Mouse (Mus musculus) lung, postnatal 0 days (tissue): Measurements from ENCODE around the gene Pmel. TPM values are rescaled to one million over a fixed set of nuclear protein-coding genes. Genes with fewer than 3 reads are reported as not detected.
"Not testable (repeated sequence)": the region's sequence is repeated elsewhere in the genome, so short reads cannot be mapped to it uniquely, and the experiment has no call there.

Experiments
- ATAC-seq: fragments of 200-750 bp; cut with Nextera tagmentation; 2 replicates; pipeline ENCODE4 v1.8.0; 2017; ENCODE audit warnings: moderate library complexity
- DNase-seq: peaks from one replicate; pipeline ENCODE4 v3.0.0-alpha.2; 2016; ENCODE audit warnings: low spot score
- H3K27ac ChIP-seq: fragments of 300-500 bp; sonication (generic); 2 replicates; pipeline ENCODE4 v1.5.1; 2014; ENCODE audit warnings: antibody characterized with exemption, mild to moderate bottlenecking, low read length, mixed read lengths
- H3K27me3 ChIP-seq: fragments of 300-500 bp; sonication (generic); replicated peaks from 2 replicates; pipeline ENCODE4 v1.6.1; 2014; ENCODE audit warnings: low read length, mixed read lengths; ENCODE audit not compliant: insufficient read depth
- H3K36me3 ChIP-seq: fragments of 300-500 bp; sonication (generic); 2 replicates; pipeline ENCODE4 v1.6.1; 2014; ENCODE audit warnings: low read length, mixed read lengths; ENCODE audit not compliant: insufficient read depth
- H3K4me1 ChIP-seq: fragments of 300-500 bp; sonication (generic); 2 replicates; pipeline ENCODE4 v1.6.1; 2014; ENCODE audit warnings: antibody characterized with exemption, low read depth, low read length, mixed read lengths; ENCODE audit not compliant: insufficient read depth
- H3K4me2 ChIP-seq: fragments of 300-500 bp; sonication (generic); replicated peaks from 2 replicates; pipeline ENCODE4 v1.6.1; 2014; ENCODE audit warnings: low read depth, mild to moderate bottlenecking, low read length, moderate library complexity, mixed read lengths
- H3K4me3 ChIP-seq: fragments of 300-500 bp; sonication (generic); 2 replicates; pipeline ENCODE4 v1.5.1; 2014; ENCODE audit warnings: low read depth, low read length
- H3K9ac ChIP-seq: fragments of 300-500 bp; sonication (generic); replicated peaks from 2 replicates; pipeline ENCODE4 v1.6.1; 2014; ENCODE audit warnings: low read depth, mild to moderate bottlenecking
- H3K9me3 ChIP-seq: fragments of 300-500 bp; sonication (generic); 2 replicates; pipeline ENCODE4 v1.6.1; 2016; ENCODE audit warnings: low read length, mixed read lengths
- CTCF ChIP-seq: IDR thresholded peaks from 2 replicates; pipeline ENCODE4 v1.5.1; 2016; ENCODE audit warnings: antibody characterized with exemption, mild to moderate bottlenecking
- EP300 ChIP-seq: IDR thresholded peaks from 2 replicates; pipeline ENCODE4 v1.6.1; 2016; ENCODE audit warnings: antibody characterized with exemption, mild to moderate bottlenecking, control low read depth
- WGBS: fragments of 180-500 bp; shearing (Covaris S2); extraction: QIAGEN DNeasy Blood & Tissue Kit; methylation state at CpG from one replicate; pipeline ENCODE4 v1.1.7; 2014; 5-methylcytosine and 5-hydroxymethylcytosine counted together
- polyA plus RNA-seq: library from polyadenylated mRNA; unstranded; fragments of >200 nt; fragmentation: Nextera tagmentation; extraction: Ambion mirVana; gene quantifications from 2 replicates; pipeline ENCODE4 v1.2.1, GENCODE M21; 2015

Pmel gene
- polyA plus RNA-seq, 1 experiment from 2014 or later = 1.4 TPM

- ATAC-seq (no peak), DNase-seq (no peak)
- 0 out of 2 replicates have a peak, but pooled peaks cover 4% of the 10 kb centered on the region for H3K4me1 ChIP-seq
- peaks cover 13% of the 10 kb centered on the region; the same call in 1 of the 2 replicates for H3K36me3 ChIP-seq
- H3K4me3 ChIP-seq = no peak overlapping the region
- H3K9ac ChIP-seq = no peak overlapping the region
- no peaks in the 10 kb centered on the region for H3K9me3 ChIP-seq
- WGBS = 74% methylated on average over 5 of the region's 5 CpGs
- H3K27ac ChIP-seq = no peak overlapping the region
- TF ChIP-seq CTCF (no peak), EP300 (no peak)
- no peak overlapping the region for H3K4me2 ChIP-seq
- H3K27me3 ChIP-seq = no peaks in the 10 kb centered on the region
Measured at GRCm38 (mm10) chr10:128699006-128699405, 5.0 kb upstream of the Pmel start.

GRCm38 (mm10) chr10:128699611-128700010, 4.4 kb upstream of the Pmel start:
- no peak overlapping the region for H3K4me2 ChIP-seq
- no peak overlapping the region for H3K9ac ChIP-seq
- 66% methylated on average over 11 of the region's 11 CpGs for WGBS
- H3K27ac ChIP-seq = no peak overlapping the region
- 0 out of 2 replicates have a peak, but pooled peaks cover under 1% of the 10 kb centered on the region for H3K4me1 ChIP-seq
- no peak for ATAC-seq
- no peak overlapping the region for H3K4me3 ChIP-seq
- H3K9me3 ChIP-seq = no peaks in the 10 kb centered on the region
- peaks cover 13% of the 10 kb centered on the region; the same call in 1 of the 2 replicates for H3K36me3 ChIP-seq
- no peak for TF ChIP-seq EP300
- no peak for TF ChIP-seq CTCF
- DNase-seq = no peak
- no peaks in the 10 kb centered on the region for H3K27me3 ChIP-seq

DNA sequence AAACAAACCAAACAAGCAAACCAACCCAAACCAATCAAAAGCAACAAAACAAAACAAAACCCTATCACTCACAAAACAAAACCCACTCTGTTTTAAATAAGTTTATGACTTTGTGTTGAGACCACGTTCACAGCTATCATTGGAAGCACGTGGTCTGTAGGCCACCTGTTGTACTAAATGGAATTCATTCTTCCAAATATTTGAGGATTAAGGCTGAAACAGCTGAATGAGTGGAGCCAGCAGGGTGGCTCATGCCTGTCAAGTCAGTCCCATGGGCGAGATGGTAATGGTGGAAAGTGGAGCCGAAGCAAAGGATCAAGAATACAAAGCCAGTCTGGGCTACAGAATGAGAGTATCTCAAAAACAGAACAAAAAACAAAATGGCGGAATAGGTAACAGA, 3.3 kb upstream of the Pmel start:
- H3K4me3 ChIP-seq = no peak overlapping the region
- peaks cover 13% of the 10 kb centered on the region; the same call in 1 of the 2 replicates for H3K36me3 ChIP-seq
- no peak for DNase-seq
- H3K9me3 ChIP-seq = no peaks in the 10 kb centered on the region
- TF ChIP-seq CTCF = no peak
- no peak for TF ChIP-seq EP300
- no peak overlapping the region for H3K9ac ChIP-seq
- no peaks in the 10 kb centered on the region for H3K27me3 ChIP-seq
- H3K27ac ChIP-seq = no peak overlapping the region
- H3K4me1 ChIP-seq = no peaks in the 10 kb centered on the region
- H3K4me2 ChIP-seq = no peak overlapping the region
- 95% methylated on average over 5 of the region's 5 CpGs for WGBS
- no peak for ATAC-seq

- TF ChIP-seq EP300 (no peak), CTCF (no peak)
- H3K9me3 ChIP-seq = no peaks in the 10 kb centered on the region
- H3K4me2 ChIP-seq = no peak overlapping the region
- peaks cover 13% of the 10 kb centered on the region; the same call in 1 of the 2 replicates for H3K36me3 ChIP-seq
- no peak overlapping the region for H3K27ac ChIP-seq
- WGBS = 69% methylated on average over 6 of the region's 6 CpGs
- DNase-seq (no peak), ATAC-seq (no peak)
- no peak overlapping the region for H3K9ac ChIP-seq
- H3K4me1 ChIP-seq = no peaks in the 10 kb centered on the region
- no peaks in the 10 kb centered on the region for H3K27me3 ChIP-seq
- H3K4me3 ChIP-seq = no peak overlapping the region
Measured at GRCm38 (mm10) chr10:128702328-128703007, 1.5 kb upstream of the Pmel start.

DNA sequence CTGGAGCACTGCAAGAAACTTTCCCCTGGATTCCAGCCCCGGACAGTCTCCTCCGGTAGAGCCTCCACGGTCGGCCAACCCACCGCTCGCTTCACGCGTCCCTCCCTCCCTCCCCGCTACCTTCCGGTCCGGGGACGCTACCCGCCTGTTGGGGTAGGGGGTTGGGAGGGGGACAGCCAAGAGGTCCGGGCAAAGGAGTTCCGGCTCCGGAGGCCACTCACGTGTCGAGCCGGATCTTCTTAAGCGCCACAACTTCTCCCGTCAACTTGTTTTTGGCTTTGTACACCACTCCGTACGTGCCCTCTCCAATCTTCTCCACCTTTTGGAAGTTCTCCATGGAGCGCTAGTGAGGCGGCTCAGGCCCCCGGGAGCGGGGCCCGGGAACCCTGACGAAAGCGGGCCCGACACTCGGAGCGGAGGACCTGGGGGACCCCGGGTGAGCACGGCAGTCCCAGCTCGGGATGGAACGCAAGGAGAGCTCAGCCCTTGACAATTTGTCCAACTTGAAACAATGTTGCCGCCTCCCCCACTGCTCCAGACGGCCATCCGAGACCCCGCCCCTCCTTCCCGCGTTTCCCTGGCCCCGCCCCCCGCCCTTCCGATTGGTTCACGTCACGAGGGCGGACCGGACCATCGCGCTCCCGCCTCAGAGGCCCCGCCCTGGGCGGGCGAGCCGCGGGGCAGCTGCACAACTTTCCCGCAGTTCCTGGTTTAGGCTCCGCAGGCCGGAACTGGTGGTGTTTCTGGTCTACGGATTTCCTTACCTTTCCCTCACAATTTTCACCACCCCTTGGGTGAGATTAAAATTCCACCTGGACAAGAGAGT, 709 bp downstream of the Pmel start, which contains the start of gene Cdk2:
TSS of gene Cdk2 (minus strand) at position 541 of the 826 bp plus-strand sequence.
- Histone ChIP-seq H3K4me2 (peak within 1 kb of the TSS; percentile 76), H3K4me1 (no peaks in the 10 kb centered on the region), H3K9me3 (no peaks in the 10 kb centered on the region), H3K36me3 (peaks cover 5% of the 10 kb centered on the region; the same call in 1 of the 2 replicates), H3K4me3 (peak within 1 kb of the TSS; percentile 56), H3K27me3 (no peaks in the 10 kb centered on the region), H3K27ac (peak within 1 kb of the TSS; percentile 91), H3K9ac (peak within 1 kb of the TSS; percentile 54)
- WGBS = under 1% methylated on average over 53 of the region's 62 CpGs
- DNase-seq (peak; percentile 97), ATAC-seq (peak; percentile 97)
- TF ChIP-seq EP300 (peak; percentile 54), CTCF (no peak)

- peak overlapping the region; percentile 91 for H3K27ac ChIP-seq
- H3K4me1 ChIP-seq = no peaks in the 10 kb centered on the region
- WGBS = 8% methylated on average over 11 of the region's 11 CpGs
- peak overlapping the region; percentile 21 for H3K9ac ChIP-seq
- peak; percentile 21 for ATAC-seq
- peak overlapping the region; percentile 56 for H3K4me3 ChIP-seq
- DNase-seq = peak; percentile 35
- no peaks in the 10 kb centered on the region for H3K27me3 ChIP-seq
- no peaks in the 10 kb centered on the region for H3K9me3 ChIP-seq
- TF ChIP-seq CTCF = no peak
- no peak for TF ChIP-seq EP300
- peak overlapping the region; percentile 76 for H3K4me2 ChIP-seq
- peaks cover 3% of the 10 kb centered on the region; the same call in 1 of the 2 replicates for H3K36me3 ChIP-seq
Measured at GRCm38 (mm10) chr10:128705317-128705693, 1.3 kb downstream of the Pmel start.

- not testable (repeated sequence) for H3K4me1 ChIP-seq, H3K27ac ChIP-seq, H3K36me3 ChIP-seq, H3K27me3 ChIP-seq, ATAC-seq, H3K9me3 ChIP-seq, H3K9ac ChIP-seq, H3K4me3 ChIP-seq, H3K4me2 ChIP-seq, DNase-seq
- WGBS = 94% methylated on average over 7 of the region's 7 CpGs
Measured at GRCm38 (mm10) chr10:128711318-128711717, 7.3 kb downstream of the Pmel start.
